Mouse (Mus musculus) fibroblast of lung, adult 2 months (primary cell): ENCODE data around the gene Kpna6.

ENCODE experiments used
- DNase-seq: peaks from one replicate; pipeline ENCODE4 v3.0.0-alpha.2; 2011; ENCODE audit warnings: low read depth

The Kpna6 gene

DNA sequence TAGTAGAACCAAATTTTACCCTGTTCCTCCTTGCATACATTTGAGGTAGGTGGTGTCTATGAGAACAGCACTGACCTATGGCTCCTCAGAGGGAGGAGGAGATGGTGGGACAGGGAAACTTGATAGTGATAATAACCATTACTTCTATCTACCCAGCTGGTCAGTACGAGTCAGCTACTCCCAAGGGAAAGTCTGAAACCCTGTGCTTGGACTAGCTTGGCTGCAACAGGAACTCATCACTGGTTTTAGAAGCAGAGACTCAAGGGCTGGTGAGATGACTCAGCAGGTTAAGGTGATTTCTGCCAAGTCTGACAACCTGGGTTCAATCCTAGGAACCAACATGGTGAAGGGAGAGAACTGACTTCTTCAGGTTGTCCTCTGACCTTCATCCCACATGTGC, 23.9 kb downstream of the Kpna6 start:
- no peak for DNase-seq

DNA sequence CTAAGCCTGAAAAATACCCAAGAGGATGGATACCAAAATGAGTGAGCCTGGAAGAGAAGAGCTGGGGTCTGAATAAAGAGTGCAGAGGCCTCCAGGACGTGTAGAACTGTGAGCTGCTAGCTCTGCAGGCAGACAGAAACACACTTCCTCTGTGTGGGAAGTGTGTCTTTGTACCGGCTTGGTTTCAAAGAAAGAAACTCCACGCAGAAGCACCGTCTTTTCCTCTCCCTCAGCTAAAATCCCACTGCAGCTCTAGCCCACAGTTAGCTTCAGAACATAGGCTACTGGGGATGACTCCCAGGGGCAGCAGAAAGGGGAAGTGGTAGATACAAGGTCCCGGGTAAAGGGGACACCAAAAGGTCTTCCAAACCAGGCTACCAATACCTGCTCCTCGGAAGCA, 27.4 kb downstream of the Kpna6 start:
- no peak for DNase-seq

DNA sequence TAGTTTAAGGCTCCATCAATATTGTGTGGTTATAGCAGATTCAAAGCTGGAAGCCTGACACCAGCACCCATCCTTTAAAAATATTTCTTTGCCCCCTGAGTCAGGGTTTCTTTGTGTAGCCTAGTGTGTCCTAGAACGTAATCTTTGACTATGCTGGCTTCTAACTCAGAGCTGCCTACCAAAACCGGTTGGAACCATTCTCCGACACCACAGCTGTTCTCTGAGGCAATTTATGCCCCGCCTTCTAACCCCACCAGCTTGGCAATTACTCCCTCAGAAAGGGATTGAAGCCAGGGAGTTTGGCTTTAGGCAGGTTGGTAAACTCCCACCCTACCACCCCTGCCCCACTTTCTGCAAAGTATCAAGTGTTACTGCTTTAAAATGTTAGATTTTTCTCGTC, 30.8 kb downstream of the Kpna6 start:
- peak; percentile 32 for DNase-seq

DNA sequence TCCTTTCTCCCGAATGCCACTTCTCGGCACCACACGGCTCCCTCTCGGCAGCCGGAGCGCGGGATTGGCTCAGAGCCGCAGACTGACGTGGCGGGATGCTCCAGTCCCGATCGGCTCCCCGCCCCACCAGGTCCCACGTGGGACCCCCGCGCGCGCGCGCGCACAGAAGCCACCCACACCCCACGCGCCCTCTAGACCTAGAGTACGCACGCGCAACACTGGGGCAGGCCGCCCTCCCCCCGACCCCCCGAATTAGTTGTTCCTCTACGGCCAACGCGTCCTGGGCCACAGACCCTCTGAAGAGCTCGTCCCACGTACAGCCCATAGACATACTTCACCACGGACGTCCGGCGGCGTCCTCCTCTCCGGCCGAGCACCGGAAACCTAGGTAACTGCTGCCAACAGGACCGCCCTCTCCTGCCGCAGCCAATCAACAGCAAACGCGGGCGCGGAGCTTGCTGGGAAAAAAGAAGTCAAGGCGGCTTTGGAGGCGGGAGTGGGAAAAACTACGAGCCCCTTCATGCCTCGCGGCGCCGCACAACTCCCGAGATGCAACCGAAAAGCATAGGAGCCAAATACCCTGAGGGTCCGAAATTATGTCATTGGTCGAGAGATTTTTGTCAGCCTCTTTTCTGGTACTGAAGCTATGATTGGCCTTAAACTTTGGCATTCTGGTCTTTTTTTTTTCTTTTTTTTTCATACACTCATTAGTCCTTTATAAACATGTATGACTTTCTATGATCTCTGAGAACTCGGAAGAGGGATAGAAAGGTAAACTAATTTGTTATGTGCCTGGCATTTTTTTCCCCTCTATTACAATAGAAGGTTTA, 31.7 kb downstream of the Kpna6 start, which contains the start of gene Txlna:
Gene Txlna (minus strand): TSS at position 428 of the 830 bp plus-strand sequence.
- DNase-seq, result peak; percentile 92

DNA sequence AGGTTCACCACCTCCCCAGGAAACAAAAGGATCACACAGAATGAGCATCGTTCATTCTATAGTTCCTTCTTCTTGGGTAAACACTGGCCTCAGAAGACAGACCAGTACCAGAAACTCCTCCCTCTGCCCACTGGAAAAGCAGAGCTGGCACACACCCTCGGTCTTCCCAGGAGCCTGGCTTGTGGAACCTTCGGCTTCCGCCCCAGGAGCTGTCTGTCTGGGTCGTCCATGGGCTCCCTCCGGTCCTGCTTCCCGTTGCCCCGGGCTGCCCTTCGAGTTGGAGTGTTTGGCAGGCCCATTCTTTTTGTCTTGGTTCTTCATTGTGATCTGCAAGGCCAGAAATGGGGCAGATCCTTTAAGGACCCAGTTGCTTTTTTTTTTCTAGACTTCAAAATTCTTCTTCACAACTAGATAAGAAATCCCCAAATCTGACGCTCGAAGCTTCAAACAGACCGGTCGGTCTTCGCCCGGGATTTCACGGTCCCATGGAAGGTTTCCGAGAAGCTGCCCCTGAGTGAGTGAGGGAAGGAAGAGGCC, 32.4 kb downstream of the Kpna6 start:
- DNase-seq, result peak; percentile 33

DNA sequence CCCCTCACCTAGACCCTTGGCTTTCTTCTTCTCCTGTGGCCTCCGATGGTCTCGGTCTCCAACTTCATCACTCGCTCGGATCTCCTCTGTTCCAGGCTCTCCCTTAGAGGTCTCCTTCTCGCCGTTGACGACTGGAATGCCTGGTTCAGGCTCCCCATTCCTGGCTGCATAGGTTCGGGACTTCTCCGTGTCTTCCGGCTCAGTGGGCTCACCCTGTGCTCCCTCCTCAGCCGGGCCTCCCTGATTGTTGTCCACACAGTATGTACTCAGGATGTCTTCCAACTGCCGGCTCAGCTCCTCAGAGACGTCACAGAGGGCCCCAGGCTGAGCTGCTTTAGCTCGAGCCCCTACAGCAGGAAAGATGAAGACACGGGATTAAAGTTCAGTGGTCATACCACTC, 33.3 kb downstream of the Kpna6 start:
- DNase-seq, result no peak

DNA sequence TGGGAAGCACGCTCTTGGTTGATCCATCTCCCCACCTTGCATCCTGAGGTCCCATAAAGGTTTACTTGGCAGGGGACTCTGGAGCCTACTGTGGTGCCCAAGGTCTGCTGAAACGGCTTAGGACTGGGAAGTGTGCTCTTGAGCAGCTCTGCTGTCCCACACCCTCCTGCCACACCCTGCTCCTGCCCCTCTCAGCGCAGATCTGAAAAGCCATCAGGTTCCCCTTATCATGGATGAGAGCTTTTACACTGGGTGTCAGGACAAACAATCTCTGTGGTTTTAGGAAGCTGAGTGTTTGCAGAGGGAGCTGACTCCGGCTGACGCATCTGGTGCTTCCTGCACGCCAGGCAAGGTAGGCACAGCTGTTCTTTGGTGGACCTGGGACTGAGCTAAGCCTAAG, 38.7 kb downstream of the Kpna6 start:
- no peak for DNase-seq

DNA sequence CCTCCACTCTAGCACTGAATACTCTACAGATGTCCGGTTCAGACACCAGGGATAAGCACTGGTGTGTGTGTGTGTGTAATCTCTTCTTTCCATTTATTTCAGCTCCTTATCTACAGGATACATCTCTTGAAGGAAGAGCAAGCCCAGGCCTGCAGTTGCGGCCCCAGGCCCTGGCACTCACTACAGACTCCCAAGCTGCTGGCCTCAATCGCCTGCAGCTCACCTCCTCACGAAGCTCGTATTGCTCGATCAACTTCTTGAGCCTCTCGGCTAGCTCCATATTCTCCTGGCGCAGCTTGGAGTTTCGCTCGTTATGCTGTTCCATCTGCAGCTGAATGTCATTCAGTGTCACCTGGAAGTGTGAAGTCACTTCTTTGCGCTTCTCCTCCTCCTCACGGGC, 40.7 kb downstream of the Kpna6 start:
- DNase-seq, result no peak

DNA sequence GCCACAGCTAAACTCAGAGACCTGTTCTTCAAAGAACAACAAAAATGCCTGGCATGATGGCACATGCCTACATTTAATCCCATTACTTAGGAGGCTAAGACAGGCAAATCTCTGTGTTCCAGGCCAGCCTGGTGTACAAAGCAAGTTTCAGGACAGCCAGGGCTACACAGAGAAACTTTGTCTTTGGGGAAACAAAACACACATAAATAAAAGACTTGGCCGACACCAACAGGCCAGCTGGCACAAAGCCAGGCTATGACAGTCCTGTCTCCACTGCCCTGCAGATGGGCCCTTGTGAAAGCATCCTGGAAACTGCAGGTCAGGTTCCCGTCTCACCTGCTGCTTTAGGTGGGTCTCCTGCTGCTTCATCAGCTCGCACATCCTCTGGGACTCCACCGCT, 41.6 kb downstream of the Kpna6 start:
- no peak for DNase-seq

DNA sequence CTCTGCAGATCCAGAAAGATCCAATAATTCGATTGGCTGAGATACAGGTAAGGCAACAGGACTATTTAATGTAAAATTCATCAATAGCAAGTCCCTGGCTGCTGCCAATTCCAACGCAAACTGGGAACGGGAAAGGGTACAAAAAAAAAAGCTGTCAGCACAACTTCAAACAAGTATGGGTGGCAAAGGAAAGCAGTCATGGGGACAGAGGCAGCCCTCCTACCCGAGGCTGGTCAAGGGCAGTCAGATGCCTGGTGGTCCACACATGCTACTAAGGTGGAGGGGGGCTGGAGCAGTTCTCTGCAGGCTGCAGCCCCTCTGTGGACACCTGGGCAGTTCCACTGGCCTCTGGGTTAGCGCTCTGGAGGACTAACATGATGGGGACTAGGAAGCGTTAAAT, 46.5 kb downstream of the Kpna6 start:
- no peak for DNase-seq

DNA sequence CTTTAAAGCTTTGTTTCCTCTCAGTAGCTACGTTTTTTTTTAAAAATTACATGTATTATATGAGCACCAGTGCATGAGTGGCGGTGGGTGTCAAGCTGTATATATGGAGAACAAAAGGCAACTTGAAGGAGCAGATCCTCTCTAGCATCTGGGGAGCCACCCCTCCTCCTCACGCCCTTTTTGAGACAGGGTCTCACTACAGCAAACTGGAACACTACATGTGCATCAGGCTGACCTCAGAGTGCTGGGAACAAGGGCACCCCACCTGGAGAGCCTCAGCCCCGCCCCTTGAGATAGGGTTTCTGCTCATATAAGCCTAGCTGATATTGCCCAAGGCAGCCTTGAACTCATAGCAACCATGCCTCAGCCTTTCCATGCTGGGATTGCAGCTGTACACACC, 47.1 kb downstream of the Kpna6 start:
- no peak for DNase-seq

DNA sequence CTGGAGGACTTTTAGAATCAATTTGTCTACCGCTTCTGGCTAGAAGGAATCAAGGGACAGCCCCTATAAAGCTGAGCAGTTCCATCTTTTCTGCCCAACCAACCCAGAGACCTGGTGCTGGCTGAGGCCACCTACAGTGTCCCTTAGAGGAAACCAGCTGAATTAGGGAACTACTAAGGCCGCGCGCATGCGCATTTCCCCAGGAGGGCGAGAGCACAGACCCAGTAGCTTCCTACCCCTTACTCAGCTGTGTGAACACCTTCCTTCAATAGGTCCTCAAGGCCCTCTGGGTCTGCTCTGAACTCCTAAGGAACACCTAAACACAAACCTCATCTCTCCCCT, 47.6 kb downstream of the Kpna6 start:
- no peak for DNase-seq

DNA sequence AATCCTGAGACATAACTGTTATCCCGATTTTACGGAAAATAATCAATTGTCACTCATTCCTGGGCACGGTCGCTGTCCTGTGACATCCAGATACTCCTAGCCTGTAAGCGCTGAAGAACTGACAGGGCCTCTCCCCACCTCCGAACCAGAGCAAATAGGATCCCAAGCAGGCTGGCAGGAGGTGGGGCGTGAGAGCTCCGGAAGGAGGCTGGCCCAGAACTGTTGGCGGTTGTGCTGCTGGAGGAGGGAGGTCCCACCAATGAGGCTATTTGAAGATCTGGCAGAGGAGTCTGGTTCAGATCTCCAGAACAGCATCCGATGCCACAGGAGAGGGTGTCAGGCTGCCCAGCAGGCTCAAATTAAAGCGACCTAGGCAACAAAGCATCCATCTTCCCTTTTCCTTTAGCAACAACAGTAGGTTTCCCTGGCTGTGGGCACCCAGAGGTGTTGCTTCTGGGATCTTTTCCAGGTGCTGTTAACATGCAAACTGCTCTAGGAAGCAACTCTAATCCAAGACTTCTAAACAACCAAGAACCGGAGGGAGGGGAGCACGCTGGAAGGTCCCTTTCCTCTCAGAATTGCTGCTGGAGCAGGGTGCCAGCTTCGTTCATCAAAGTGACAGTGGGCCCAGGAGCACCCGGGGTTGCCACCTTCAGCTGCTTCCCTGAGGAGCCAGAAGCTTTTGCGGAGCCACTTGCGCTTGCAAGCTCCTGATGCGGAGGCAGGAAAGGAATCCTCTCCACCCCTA, 48.1 kb downstream of the Kpna6 start:
- DNase-seq, result peak; percentile 83

DNA sequence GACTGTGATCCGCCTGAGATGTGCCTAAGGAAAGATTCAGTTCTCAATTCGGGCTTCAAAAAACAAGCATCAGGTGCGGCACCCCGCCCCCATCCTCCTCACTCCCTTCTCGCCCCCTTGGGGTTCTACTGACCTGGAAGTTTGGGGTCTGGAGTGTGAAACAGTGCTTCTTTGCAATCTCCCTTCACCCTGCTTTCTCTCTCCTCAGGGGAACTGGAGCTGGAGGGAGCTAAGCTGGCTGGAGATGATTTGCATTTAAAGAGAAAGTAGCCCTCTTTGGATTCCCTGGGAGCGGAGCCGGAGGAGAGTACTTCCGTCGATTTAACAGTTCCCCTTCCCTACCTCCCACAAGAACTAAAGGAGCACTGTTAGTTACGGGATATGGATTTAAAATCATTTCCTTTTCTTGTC, 48.9 kb downstream of the Kpna6 start, which contains the start of gene Ccdc28b:
Gene Ccdc28b (minus strand): TSS at position 267 of the 411 bp plus-strand sequence.
- no peak for DNase-seq

DNA sequence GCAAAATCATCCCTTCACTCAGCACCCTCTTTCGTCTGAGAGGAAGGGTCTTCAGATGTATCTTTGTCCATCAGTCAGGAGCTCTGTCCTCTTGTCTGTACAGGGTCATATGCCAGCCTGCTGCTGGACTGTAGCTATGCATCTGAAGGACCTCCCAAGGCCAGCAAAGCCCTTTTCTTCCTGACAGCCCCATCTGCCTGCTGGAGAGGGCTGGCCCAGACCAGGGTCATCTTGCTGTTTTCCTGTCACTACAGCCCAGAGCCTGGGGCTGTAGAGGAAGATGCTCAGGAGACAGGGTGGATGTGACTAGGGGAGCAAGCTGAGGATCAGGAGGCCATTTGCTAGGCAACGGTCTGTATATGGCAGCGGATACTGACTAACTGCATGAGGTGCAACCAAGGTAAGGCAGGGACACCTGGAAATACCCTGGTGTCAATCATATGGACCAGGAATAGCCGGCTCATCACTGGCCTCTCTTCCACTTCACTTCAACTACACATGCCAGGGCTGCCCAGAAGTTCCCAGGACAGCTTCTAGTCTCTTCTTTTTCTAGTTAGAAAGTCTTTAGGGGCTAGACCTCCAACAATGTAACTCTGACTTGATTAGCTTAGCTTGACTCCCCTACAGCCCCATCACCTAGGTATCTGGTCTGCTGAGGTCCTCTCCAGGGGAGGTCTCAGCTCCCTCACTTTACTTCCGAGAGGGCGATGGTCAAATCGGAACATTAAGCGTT, 49.6 kb downstream of the Kpna6 start:
- DNase-seq, result no peak

DNA sequence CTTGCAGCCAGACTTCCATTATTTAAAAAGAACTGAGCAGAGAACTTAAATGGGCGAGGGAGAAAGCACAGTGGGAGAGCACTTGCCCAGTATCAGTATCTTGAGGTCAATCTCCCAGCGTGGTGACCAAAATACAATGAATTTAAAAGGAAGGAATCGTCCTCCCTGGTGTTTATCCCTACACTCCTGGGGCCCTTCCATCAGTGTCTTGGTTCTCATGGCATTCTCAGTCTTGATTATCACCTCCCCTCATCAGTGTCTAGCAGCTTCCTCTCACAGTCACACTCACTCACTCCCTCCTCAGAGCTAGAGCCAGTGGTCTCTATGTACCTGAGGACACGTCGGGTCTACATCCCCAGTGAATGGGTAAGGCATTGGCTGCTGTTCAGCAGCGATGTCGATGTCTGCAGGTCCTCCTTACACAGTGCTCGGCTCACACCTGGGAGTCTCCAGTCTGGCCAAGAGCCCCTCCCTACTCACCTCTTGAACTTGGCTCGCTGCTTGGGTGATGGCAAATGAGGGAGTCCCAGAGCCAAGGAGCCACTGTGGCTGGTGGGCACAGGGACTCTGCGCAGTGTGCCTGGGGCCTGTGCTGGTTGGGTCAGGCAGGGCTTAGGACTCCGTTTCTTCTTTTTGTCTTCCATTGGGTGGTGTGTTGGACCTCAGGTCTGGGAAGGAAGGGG, 50.3 kb downstream of the Kpna6 start:
- no peak for DNase-seq

DNA sequence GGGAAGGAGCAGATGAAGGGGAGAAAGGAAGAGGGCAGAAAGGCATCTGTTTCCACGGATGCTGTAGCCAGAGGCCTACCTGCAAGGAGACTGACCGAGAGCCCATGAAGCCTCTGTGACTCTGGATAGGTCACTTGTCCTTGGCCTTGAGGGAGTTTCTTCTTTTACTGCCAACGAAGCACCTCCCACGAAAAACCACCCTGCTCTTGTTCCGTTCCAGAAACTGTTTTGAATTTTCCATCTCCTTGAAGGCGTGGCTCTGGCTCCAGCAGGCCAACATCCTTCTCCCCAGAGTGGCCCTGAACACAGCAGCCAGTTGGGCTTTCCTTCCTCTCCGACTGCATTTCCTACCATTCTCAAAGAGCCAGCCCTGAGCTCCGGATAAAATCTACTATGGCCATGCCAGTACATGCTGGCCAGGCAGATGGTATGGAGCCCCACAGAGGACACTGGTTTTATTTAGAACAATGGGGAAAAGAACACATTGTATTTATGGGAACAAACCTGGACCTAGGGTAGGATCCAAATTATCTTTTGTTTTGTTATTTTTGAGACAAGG, 51.2 kb downstream of the Kpna6 start:
- peak; percentile 41 for DNase-seq

DNA sequence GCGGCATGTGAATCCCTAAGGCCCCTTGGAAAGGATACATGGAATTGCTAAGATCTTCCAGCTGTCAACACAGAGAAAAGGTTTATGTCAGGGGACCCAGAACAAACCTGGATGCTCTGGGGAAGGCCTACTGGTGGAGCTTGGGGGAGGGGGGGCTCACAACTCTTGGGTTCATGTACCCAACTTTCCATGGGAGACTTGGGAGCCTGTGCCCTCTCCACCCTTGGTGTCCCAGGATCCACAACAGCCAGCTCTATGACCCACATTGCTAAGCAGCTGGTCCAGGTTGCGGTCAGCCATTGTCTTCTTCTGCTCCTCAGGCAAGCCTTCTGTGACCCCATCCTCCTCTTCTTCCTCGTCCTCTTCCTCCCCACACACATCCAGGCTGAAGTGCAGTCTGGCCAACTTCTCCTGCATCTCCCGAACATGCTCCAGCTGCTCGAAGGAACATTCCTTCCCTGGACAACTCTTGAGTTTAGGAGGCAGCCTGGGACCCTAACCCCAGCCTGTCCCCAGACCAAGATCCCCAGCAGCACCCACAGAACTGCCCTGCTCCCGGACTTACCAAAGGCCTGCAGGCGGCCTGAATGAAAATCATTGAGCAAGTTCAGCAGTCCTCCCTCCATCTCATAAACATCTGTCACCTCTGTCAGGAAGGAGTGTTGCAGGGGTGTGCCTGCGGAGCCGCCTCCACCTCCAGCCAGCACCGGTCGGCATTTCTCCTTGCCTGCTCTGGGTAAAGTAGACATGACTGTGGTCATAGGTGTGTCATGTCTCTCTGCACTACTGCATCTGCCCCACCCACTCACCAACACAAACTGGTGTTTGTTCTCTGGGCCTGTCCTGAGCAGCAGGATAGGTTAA, 51.9 kb downstream of the Kpna6 start:
- DNase-seq, result no peak

DNA sequence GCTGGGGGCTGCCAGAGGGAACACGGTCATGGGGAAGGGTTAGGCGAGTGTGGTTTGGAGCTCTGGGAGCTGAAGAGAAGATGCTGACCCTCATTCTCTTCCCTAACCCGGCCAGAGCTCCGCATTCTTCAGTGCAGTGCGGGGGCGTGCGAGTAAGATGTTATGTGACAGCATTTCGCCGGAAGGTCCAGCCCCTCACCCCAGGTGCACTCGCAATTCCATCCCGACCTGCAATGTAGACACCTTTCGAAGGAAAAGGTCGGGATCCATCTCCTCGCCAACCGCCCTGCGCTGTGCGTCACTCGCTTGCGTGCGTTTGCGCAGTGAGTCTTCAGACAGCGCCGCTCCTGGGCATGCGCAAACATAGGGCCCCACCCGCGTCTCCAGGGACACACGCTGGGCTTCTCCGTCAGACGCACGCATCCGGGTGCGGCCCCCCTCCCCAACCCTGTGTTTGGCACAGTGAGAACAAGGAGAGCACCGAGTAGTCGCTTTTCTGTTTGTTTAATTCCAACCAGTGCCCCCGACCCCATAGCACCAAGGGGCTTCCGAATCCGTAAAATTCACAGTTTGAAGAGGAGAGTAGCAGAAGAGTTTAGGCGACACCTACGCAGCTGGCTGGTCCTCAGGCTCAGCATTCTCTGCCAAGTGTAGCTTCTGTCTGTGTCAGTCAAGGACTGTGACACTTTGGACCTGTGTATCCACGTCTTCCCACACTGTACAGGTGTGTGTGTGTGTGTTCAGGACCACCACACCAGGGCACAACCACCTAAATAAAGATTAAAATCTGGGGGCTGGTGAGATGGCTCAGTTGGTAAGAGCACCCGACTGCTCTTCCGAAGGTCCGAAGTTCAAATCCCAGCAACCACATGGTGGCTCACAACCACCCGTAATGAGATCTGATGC, 53.5 kb downstream of the Kpna6 start, which contains the start of gene Iqcc:
Gene Iqcc (minus strand): TSS at position 314 of the 906 bp plus-strand sequence.
- DNase-seq, result peak; percentile 82
